Comparison of ENCODE assay signal across 9 mouse cellular contexts in genomic region chr1:154883596-154884191, GRCm38 (mm10). TPM values are rescaled to one million over a fixed set of nuclear protein-coding genes. Genes with fewer than 3 reads are reported as not detected.
A peak's percentile ranks its signal among the peaks of the same experiment; 100 is the strongest.
DNase-seq lines count a peak whose midpoint lies in the region; ATAC-seq lines count a peak whose summit lies in the region.
"Had no signal": no experiment of that assay in that cellular context is flagged by ENCODE, and none has a peak within 500 bp of the region (broad histone marks: within the 10 kb centered on the region; RNA-seq: fewer than 3 reads in every experiment).

No protein-coding gene starts in this region.

- peak overlapping the region; percentile 65 for H3K4me3 ChIP-seq in heart, embryonic 10.5 days
- peak overlapping the region; percentile 40 for H3K4me3 ChIP-seq in hindbrain, embryonic 12.5 days
- H3K4me3 ChIP-seq in midbrain, embryonic 15.5 days = peak overlapping the region; percentile 41

- peak overlapping the region; percentile 52 for H3K9ac ChIP-seq in hindbrain, embryonic 12.5 days
- peak overlapping the region; percentile 25 for H3K9ac ChIP-seq in midbrain, embryonic 15.5 days

- 3% methylated on average over 18 of the region's 18 CpGs for WGBS in heart, embryonic 10.5 days
- 2% methylated on average over 18 of the region's 18 CpGs for WGBS in hindbrain, embryonic 12.5 days
- 4% methylated on average over 18 of the region's 18 CpGs for WGBS in midbrain, embryonic 15.5 days

- peak overlapping the region; percentile 81 for H3K4me2 ChIP-seq in hindbrain, embryonic 12.5 days (replicated peaks)
- peak overlapping the region; percentile 73 for H3K4me2 ChIP-seq in midbrain, embryonic 15.5 days

- H3K27ac ChIP-seq in heart, embryonic 10.5 days = no peak overlapping the region
- H3K27ac ChIP-seq in hindbrain, embryonic 12.5 days = no peak overlapping the region
- H3K27ac ChIP-seq in midbrain, embryonic 15.5 days = no peak overlapping the region

- peaks cover 39% of the 10 kb centered on the region for H3K27me3 ChIP-seq in heart, embryonic 10.5 days (ENCODE audit: insufficient read depth, poor library complexity, severe bottlenecking)
- peaks cover 26% of the 10 kb centered on the region for H3K27me3 ChIP-seq in hindbrain, embryonic 12.5 days
- H3K27me3 ChIP-seq in midbrain, embryonic 15.5 days (replicated peaks) = peaks cover 4% of the 10 kb centered on the region; the same call in 1 of the 2 replicates

- no peak for DNase-seq in heart, embryonic 10.5 days (ENCODE audit: low spot score)
- DNase-seq in heart, postnatal 4 days = no peak
- DNase-seq in cerebellum, adult 9-11 months = peak; percentile 56
- DNase-seq in adipocyte (ENCODE audit: low spot score) = no peak

- H3K9me3 ChIP-seq in heart, embryonic 10.5 days = no peaks in the 10 kb centered on the region
- no peaks in the 10 kb centered on the region for H3K9me3 ChIP-seq in hindbrain, embryonic 12.5 days (replicated peaks)
- no peaks in the 10 kb centered on the region for H3K9me3 ChIP-seq in midbrain, embryonic 15.5 days

- H3K36me3 ChIP-seq in heart, embryonic 10.5 days = no peaks in the 10 kb centered on the region
- no peaks in the 10 kb centered on the region for H3K36me3 ChIP-seq in hindbrain, embryonic 12.5 days
- no peaks in the 10 kb centered on the region for H3K36me3 ChIP-seq in midbrain, embryonic 15.5 days (replicated peaks)

- ATAC-seq in hindbrain, embryonic 12.5 days (ENCODE audit: low FRiP score) = no peak
- ATAC-seq in midbrain, embryonic 15.5 days (replicated peaks) = no peak
- no peak for ATAC-seq in activated CD4-positive, CD25-positive, alpha-beta regulatory T cell, adult 4 months
- no peak for ATAC-seq in inflammation-experienced regulatory T-cells, adult 6 months

- peaks cover 15% of the 10 kb centered on the region for H3K4me1 ChIP-seq in heart, embryonic 10.5 days
- peaks cover 27% of the 10 kb centered on the region for H3K4me1 ChIP-seq in hindbrain, embryonic 12.5 days
- H3K4me1 ChIP-seq in midbrain, embryonic 15.5 days = peaks cover 47% of the 10 kb centered on the region

RNA-seq across cellular contexts. Expression of gene Cacna1e, which starts 0.6 kb away (rescaled TPM):
- 0.20 and 0.42 TPM in 2 replicates for polyA plus RNA-seq in heart, embryonic 10.5 days (2016; fragmentation: Nextera tagmentation; extraction: Ambion mirVana)
- under 1 TPM; 0.14 to 0.26 TPM for total RNA-seq in heart, postnatal 4 days (2021)
- polyA plus RNA-seq in hindbrain, embryonic 12.5 days (2016; fragmentation: Nextera tagmentation; extraction: Ambion mirVana) = 4.1 and 4.6 TPM in 2 replicates
- polyA plus RNA-seq in midbrain, embryonic 15.5 days (2015; fragmentation: Nextera tagmentation; extraction: Ambion mirVana) = 18.2 and 19.3 TPM in 2 replicates
- polyA plus RNA-seq in activated CD4-positive, CD25-positive, alpha-beta regulatory T cell, adult 4 months (2017; shearing (Covaris generic)) = under 1 TPM; 0.04 to 0.19 TPM
- under 1 TPM; 0.09 to 0.18 (median 0.16) TPM for polyA plus RNA-seq in inflammation-experienced regulatory T-cells, adult 6 months (2017; shearing (Covaris generic))
- polyA plus RNA-seq: C2C12 had no signal
